Mouse (Mus musculus) embryonic facial prominence, embryonic 11.5 days (tissue): ENCODE results near the gene Dhrs7. TPM values are rescaled to one million over a fixed set of nuclear protein-coding genes. Genes with fewer than 3 reads are reported as not detected.
A peak's percentile ranks its signal among the peaks of the same experiment; 100 is the strongest.
"Not testable (repeated sequence)": the region's sequence is repeated elsewhere in the genome, so short reads cannot be mapped to it uniquely, and the experiment has no call there.

ENCODE experiments used
- ATAC-seq: fragments of 200-750 bp; cut with Nextera tagmentation; replicated peaks from 2 replicates; pipeline ENCODE4 v1.8.0; 2017; ENCODE audit warnings: low read depth; ENCODE audit not compliant: insufficient number of reproducible peaks, low FRiP score, low TSS enrichment
- DNase-seq: peaks from one replicate; pipeline ENCODE4 v3.0.0-alpha.2; 2015; ENCODE audit warnings: low spot score
- H3K27ac ChIP-seq: fragments of 300-500 bp; sonication (generic); replicated peaks from 2 replicates; pipeline ENCODE4 v1.5.1; 2014; ENCODE audit warnings: mild to moderate bottlenecking, low read depth, low read length, control low read depth
- H3K27me3 ChIP-seq: fragments of 300-500 bp; sonication (generic); 2 replicates; pipeline ENCODE4 v1.6.1; 2014; ENCODE audit warnings: mild to moderate bottlenecking, low read length, moderate library complexity, mixed read lengths; ENCODE audit not compliant: control insufficient read depth, insufficient read depth
- H3K36me3 ChIP-seq: fragments of 300-500 bp; sonication (generic); replicated peaks from 2 replicates; pipeline ENCODE4 v1.6.1; 2014; ENCODE audit warnings: low read depth, mild to moderate bottlenecking, low read length, moderate library complexity, mixed read lengths; ENCODE audit not compliant: control insufficient read depth, insufficient read depth
- H3K4me1 ChIP-seq: fragments of 300-500 bp; sonication (generic); 2 replicates; pipeline ENCODE4 v1.6.1; 2014; ENCODE audit warnings: low read length, mixed read lengths; ENCODE audit not compliant: control insufficient read depth, insufficient read depth
- H3K4me2 ChIP-seq: fragments of 300-500 bp; sonication (generic); 2 replicates; pipeline ENCODE4 v1.6.1; 2014; ENCODE audit warnings: low read depth, mild to moderate bottlenecking, control low read depth, low read length, moderate library complexity
- H3K4me3 ChIP-seq: fragments of 300-500 bp; sonication (generic); 2 replicates; pipeline ENCODE4 v1.5.1; 2014; ENCODE audit warnings: low read depth, low read length, control low read depth
- H3K9ac ChIP-seq: fragments of 300-500 bp; sonication (generic); replicated peaks from 2 replicates; pipeline ENCODE4 v1.6.1; 2014; ENCODE audit warnings: mild to moderate bottlenecking, control low read depth, low read length
- H3K9me3 ChIP-seq: fragments of 300-500 bp; sonication (generic); replicated peaks from 2 replicates; pipeline ENCODE4 v1.6.1; 2016; ENCODE audit warnings: mild to moderate bottlenecking, low read length, inconsistent platforms, mixed read lengths; ENCODE audit not compliant: control insufficient read depth
- WGBS: fragments of 180-500 bp; shearing (Covaris S2); extraction: QIAGEN DNeasy Blood & Tissue Kit; methylation state at CpG from one replicate; pipeline ENCODE4 v1.1.7; 2014; 5-methylcytosine and 5-hydroxymethylcytosine counted together
- polyA plus RNA-seq: library from polyadenylated mRNA; unstranded; fragments of >200 nt; fragmentation: Nextera tagmentation; extraction: Ambion mirVana; gene quantifications from 2 replicates; pipeline ENCODE4 v1.2.1, GENCODE M21; 2014

Gene Dhrs7
- polyA plus RNA-seq: 10.2 and 12.1 TPM in 2 replicates

DNA sequence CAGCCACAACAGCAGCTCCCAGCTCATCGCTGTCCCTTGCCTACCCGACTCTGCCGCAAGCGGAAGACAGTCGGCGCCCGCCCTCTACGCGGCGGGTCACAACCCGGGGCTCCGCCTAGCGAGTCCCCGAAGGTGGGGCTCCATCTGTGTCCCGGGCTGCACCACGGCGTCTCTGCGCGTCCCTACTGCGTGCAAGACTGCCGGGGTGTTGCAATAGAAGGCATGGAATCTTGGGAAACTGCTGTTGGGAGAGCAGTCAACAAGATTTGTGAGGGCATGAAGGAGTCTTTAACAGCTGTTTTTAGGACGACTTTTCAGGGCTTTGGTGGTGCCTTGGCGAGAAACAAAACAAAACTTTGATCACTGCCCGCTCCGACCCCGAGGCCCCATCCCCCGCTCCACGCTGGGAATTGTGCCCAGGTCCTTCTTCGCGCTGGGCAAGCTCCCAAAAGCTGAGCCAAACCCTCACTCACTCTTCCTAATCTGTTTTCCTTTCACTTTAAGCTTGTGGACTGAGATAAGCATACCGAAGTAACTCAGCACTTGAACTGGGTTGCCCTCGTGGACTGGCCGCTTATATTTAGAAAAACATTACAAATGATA, at the start of gene Dhrs7:
Gene Dhrs7 (minus strand): TSS at position 175 of the 603 bp plus-strand sequence.
- Histone ChIP-seq H3K9ac (peak within 1 kb of the TSS; percentile 64), H3K9me3 (no peaks in the 10 kb centered on the region), H3K4me2 (peak within 1 kb of the TSS; percentile 89), H3K27me3 (no peaks in the 10 kb centered on the region), H3K27ac (no peak within 1 kb of the TSS), H3K4me1 (no peaks in the 10 kb centered on the region), H3K36me3 (no peaks in the 10 kb centered on the region), H3K4me3 (peak within 1 kb of the TSS; percentile 55)
- 3% methylated on average over 33 of the region's 33 CpGs for WGBS
- DNase-seq (peak; percentile 80), ATAC-seq (peak; percentile 88)

DNA sequence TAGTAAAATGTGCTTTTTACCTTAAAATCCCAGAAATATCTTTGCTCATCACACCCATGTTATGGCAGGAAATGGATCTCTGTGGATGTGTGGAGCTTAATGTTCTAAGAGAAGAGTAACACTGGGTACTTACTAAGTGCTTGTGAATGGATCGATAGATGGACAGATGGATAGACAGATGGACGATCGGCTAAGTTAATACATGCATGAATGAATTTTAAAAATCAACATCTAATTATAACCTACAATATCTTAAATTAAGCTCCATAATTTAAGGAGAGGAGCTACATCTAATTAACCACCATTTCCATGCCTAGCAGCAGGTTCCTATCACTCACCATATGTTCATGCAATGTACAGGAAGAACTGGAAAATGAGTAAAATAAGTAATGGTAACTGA, 45.3 kb upstream of the Dhrs7 start:
- no peak overlapping the region for H3K4me3 ChIP-seq
- no peak for DNase-seq
- no peaks in the 10 kb centered on the region for H3K36me3 ChIP-seq
- ATAC-seq: no peak
- H3K4me1 ChIP-seq: no peaks in the 10 kb centered on the region
- H3K4me2 ChIP-seq: no peak overlapping the region
- no peak overlapping the region for H3K27ac ChIP-seq
- WGBS: 92% methylated on average over 3 of the region's 3 CpGs
- H3K9me3 ChIP-seq: no peaks in the 10 kb centered on the region
- no peak overlapping the region for H3K9ac ChIP-seq
- H3K27me3 ChIP-seq: no peaks in the 10 kb centered on the region

DNA sequence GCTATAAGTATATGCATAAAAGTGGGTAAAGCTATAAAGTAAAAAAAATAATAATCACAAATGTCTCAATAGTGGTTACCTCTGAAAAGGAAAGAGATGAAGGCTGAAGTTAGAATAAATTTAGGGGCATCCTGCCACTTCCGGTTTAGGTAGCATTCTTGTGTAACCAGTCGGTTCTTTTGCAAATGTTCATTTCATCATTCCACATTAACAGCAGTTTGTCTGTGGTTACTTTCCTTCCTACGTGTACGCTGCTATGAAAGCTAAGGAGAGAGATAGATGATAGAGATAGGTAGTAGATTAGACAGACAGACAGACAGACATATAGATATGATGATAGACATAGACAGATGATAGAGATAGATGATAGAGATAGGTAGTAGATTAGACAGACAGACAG, 39.4 kb upstream of the Dhrs7 start:
- H3K27me3 ChIP-seq: no peaks in the 10 kb centered on the region
- no peak overlapping the region for H3K4me3 ChIP-seq
- no peaks in the 10 kb centered on the region for H3K4me1 ChIP-seq
- no peaks in the 10 kb centered on the region for H3K36me3 ChIP-seq
- H3K4me2 ChIP-seq: no peak overlapping the region
- no peak overlapping the region for H3K9ac ChIP-seq
- H3K9me3 ChIP-seq: no peaks in the 10 kb centered on the region
- no peak for ATAC-seq
- DNase-seq: no peak
- H3K27ac ChIP-seq: no peak overlapping the region
- 90% methylated on average over 4 of the region's 4 CpGs for WGBS

- DNase-seq (peak; percentile 31), ATAC-seq (no peak)
- no peak overlapping the region for H3K4me2 ChIP-seq
- no peak overlapping the region for H3K9ac ChIP-seq
- no peak overlapping the region for H3K4me3 ChIP-seq
- no peak overlapping the region for H3K27ac ChIP-seq
- no peaks in the 10 kb centered on the region for H3K4me1 ChIP-seq
- H3K36me3 ChIP-seq: no peaks in the 10 kb centered on the region
- H3K27me3 ChIP-seq: no peaks in the 10 kb centered on the region
- 10% methylated on average over 1 of the region's 1 CpGs for WGBS
- no peaks in the 10 kb centered on the region for H3K9me3 ChIP-seq
These were observed 35.3 kb upstream of the Dhrs7 start for GRCm38 (mm10) chr12:72700013-72700412.

DNA sequence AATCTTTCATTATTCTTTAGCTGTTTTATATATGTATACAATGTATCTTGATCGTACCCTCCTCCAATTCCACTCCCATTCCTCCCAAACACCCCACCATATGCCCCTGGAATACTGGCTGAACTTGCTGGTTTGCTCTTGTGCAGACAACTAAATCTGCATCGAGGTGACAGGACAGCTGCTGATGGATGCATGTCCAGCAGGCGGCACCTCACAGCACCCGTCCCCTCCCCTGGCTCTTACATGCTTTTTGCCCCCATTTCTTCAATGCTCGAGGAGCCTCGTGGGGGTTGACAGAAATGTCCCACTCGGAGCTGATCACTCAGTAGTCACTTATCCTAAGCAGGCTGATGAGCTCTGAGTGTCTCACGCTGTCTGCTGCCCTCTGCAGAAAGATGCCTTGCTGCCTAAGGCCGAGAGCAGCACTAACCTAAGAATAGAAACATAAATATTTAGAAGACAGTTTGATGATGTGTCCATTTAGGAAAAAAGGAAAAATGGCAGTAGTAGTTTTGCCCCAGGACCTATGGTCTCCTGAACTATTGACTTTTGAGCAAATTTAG, 30.3 kb upstream of the Dhrs7 start:
- 50% methylated on average over 9 of the region's 9 CpGs for WGBS

DNA sequence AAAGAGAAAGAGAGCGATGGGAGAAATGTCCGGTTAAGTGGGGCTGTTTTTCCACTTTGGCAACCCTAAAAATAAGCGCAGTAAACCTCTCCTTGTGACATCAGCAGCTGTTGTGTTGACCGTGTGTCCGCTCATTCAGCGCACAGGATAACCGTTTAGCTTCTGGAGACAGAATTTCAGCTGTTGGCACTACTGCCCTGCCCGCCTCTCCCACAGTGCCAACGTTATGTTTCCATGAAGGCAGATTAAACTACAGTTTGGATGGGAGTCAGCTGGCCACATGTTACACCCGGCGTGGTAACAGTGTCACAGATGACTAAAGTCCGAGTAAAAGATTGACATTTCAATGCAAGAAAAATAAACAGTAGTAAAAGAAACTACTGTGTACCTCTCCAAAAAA, 29.7 kb upstream of the Dhrs7 start:
- no peak overlapping the region for H3K4me3 ChIP-seq
- H3K4me1 ChIP-seq: no peaks in the 10 kb centered on the region
- H3K4me2 ChIP-seq: no peak overlapping the region
- DNase-seq (no peak), ATAC-seq (no peak)
- no peaks in the 10 kb centered on the region for H3K9me3 ChIP-seq
- H3K27ac ChIP-seq: no peak overlapping the region
- no peaks in the 10 kb centered on the region for H3K36me3 ChIP-seq
- no peaks in the 10 kb centered on the region for H3K27me3 ChIP-seq
- no peak overlapping the region for H3K9ac ChIP-seq
- WGBS: 81% methylated on average over 12 of the region's 12 CpGs

More for the DNA sequence above, 30.3 kb upstream of the Dhrs7 start:
- no peaks in the 10 kb centered on the region for H3K4me1 ChIP-seq
- no peak overlapping the region for H3K4me3 ChIP-seq
- ATAC-seq: no peak
- DNase-seq: no peak
- H3K36me3 ChIP-seq: no peaks in the 10 kb centered on the region
- no peak overlapping the region for H3K9ac ChIP-seq
- H3K27ac ChIP-seq: no peak overlapping the region
- H3K9me3 ChIP-seq: no peaks in the 10 kb centered on the region
- no peak overlapping the region for H3K4me2 ChIP-seq
- no peaks in the 10 kb centered on the region for H3K27me3 ChIP-seq

DNA sequence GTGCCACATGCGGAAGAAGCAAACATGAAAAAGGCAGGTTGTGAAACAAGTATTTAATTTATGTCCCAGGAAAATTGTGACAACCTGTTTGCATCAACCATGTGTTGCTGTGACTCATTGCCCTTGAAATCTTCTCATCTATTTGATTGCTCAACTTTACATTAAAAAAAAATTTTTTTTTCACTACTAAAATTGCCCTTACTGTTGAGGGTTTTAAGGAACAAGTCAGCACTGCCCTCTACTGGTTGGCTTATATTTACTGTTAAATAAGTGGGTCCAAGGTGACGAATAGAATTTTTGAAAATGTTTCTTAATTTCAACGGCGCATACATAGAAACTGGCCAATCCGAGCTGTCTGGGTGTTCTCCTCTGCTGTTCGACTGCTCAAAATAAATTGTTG, 29.2 kb upstream of the Dhrs7 start:
- ATAC-seq: no peak
- H3K4me3 ChIP-seq: no peak overlapping the region

DNA sequence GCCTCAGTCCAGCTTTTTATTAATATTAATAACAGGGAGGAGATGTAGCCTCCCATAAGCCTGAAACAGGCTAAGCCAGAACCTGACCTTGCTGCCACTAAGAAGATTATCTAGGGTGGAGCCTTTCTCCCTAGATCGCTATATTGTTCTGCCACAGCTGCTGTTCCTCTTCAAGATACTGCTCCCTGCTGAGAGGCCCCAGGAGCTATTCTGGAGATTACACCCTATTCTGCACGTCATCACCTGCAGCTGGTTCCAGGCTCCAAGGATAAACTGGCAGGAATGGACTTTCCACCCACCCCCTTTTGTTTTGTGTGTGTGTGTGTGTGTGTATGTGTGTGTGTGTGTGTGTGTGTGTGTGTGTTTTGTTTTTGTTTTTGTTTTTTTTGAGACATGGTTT, 23.6 kb upstream of the Dhrs7 start:
- not testable (repeated sequence) for H3K9ac ChIP-seq, H3K4me3 ChIP-seq, DNase-seq, H3K27me3 ChIP-seq, H3K9me3 ChIP-seq, ATAC-seq, H3K36me3 ChIP-seq, H3K27ac ChIP-seq, H3K4me1 ChIP-seq, H3K4me2 ChIP-seq
- 26% methylated on average over 2 of the region's 2 CpGs for WGBS

More for the DNA sequence above, 29.2 kb upstream of the Dhrs7 start:
- Histone ChIP-seq H3K4me2 (no peak overlapping the region), H3K36me3 (no peaks in the 10 kb centered on the region), H3K27ac (no peak overlapping the region), H3K4me1 (no peaks in the 10 kb centered on the region), H3K9ac (no peak overlapping the region), H3K27me3 (no peaks in the 10 kb centered on the region), H3K9me3 (no peaks in the 10 kb centered on the region)
- 54% methylated on average over 6 of the region's 6 CpGs for WGBS
- DNase-seq: peak; percentile 76
